Mouse (Mus musculus) kidney, postnatal 25 days (tissue): ENCODE data around the gene Btbd35f18.
"Not testable (repeated sequence)": the region's sequence is repeated elsewhere in the genome, so short reads cannot be mapped to it uniquely, and the experiment has no call there.

ENCODE experiments used
- DNase-seq, 2 experiments: peaks; one replicate each; pipeline ENCODE4 v3.0.0; 2021; ENCODE audit warnings: mixed read lengths in 2 of 2

The Btbd35f18 gene

DNA sequence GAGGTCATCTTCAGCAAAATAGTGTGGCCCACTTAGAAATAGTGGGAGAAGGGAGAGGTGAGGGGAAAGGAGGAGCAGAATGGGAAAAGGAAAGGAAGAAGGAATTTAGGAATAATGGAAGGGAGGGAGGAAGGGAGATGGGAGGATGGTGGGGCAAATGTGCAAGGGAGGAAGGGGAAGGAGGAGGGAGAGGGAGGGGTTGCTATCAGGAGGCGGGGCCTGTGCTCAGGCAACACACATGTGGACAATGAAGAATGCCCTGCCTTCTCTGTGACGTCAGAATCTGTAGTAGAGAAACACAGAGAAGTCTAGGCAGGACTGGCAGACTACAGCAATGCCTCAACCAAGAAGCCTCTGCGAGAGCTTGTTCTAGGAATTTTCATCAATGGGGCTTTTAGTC is at the start of gene Btbd35f18:
Gene Btbd35f18 (plus strand): TSS at position 301 of the 400 bp plus-strand sequence.
- DNase-seq, result not testable (repeated sequence)
